Mouse (Mus musculus) mouse embryonic stem cell (cell line): ENCODE results near the gene Ube2i.
"Not testable (repeated sequence)": the region's sequence is repeated elsewhere in the genome, so short reads cannot be mapped to it uniquely, and the experiment has no call there.

Experiments
- in situ Hi-C, 2 experiments: fragments of 300-500 bp; cut with MboI; formaldehyde crosslinking; loops; 1 replicate in 1 of 2; 3 replicates in 1 of 2; pipeline ENCODE4 v1.14.3; 2019 to 2020; ENCODE audit warnings: low sequenced_read_pairs in 2 of 2, low pct_unique_long_range_greater_than_20kb in 1 of 2, mixed read lengths in 1 of 2; ENCODE audit not compliant: unreplicated experiment in 1 of 2

Gene Ube2i

DNA sequence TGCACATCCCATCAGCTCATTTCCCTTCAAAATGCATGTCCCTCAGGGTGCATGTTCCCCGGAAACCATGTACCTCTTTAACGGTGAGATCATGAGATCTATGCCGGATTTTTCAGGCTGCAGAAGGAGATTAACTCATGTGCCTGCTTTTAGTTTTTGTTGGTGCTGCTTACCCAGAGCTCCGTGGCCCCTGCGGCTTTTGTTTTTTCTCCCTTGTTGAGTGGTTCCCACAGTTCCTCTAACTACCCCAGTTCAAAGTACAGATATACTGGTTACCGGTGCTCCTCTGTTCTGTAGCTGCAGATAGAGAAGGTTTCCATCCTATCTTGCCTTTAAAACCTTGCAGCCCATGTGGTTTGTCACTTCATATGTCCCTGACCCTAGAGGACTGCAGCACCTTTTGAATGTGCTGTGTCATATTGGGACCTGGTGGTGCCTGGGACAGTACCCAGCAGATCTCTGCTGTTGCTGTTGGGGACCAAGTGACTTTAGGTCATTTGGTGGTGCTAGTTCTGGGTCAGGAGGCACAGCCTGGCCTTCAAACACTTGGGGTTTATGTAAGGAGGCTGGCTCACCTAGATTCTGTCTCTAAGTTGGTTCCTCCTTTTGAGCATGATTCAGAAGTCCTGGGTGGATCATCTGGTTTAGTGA is 51.3 kb downstream of the Ube2i start:
- in situ Hi-C loops, result no loop called here

DNA sequence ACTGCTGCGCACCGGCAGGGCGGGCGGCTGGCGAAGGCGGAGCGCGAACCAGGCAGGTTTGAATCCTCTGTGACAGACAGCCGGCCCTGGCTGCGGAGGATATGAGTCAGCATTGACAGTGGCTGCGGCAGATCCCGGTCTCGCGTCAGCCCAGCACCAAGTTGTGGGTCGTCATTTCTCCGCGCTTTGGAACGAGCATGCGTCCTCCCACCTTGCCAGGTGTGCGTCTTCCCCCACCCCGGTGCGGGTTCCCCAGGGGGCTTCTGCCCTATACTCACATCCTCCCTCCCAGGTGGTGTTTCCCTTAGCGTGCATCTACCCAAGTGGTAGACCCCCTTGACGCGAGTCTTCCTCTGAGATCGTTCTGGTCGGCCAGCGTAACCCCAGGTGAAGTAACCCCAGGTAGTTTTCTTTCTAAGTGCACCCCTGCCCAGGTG is 51.9 kb downstream of the Ube2i start:
- in situ Hi-C loops, result not testable (repeated sequence)

DNA sequence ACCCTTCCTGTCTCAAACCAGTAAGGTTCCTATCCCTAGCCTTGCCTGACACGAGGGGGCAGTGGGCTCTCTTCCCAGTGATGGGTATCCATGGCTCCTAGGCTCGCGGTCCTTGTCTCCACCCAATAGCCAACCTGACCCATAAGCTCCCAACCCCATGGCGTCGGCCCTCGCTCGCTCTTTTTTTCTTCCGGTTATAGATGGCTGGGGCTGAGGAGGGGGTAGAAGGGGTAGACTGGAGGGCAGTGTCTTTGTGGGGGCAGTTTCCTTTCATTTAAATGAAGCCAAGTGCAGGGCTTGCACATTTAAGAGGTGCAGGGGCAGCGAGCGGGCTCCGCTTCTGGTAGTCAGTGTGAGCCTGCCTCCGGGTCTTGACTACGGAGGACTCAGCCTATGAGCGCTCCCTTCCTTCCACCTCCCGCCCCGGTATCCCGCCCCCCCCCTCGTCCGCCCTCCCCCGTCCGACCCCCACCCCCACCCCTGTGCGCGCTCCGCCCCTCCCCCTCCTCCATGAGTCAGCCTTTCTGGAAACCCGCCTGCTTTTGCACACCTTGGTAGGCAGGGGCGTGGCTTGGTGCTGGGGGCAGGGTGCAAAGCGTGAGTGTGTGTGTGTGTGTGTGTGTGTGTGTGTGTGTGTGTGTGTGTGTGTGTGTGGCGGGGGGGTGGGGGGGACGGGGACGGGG is 52.5 kb downstream of the Ube2i start:
- in situ Hi-C loops, result no loop called here

DNA sequence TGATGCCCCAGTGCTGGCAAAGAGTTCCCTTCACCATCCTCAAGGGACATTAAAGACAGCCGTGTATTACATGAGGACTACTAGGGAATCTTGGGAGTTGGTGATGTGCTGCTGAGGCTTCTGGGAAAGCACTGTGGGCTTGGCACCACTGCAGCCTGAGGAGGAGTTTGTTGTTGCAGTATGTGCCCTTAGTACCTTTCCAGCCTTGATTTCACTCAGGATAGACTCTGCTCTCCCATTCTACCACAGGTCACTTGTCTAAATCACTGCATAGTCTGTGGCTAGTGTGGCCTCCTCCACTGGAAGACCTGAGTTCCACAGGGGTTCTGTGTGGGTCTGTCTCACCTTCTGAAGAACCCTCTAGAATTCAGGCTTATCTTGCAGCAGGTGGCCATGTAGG is 53.7 kb downstream of the Ube2i start:
- in situ Hi-C loops, result no loop called here

DNA sequence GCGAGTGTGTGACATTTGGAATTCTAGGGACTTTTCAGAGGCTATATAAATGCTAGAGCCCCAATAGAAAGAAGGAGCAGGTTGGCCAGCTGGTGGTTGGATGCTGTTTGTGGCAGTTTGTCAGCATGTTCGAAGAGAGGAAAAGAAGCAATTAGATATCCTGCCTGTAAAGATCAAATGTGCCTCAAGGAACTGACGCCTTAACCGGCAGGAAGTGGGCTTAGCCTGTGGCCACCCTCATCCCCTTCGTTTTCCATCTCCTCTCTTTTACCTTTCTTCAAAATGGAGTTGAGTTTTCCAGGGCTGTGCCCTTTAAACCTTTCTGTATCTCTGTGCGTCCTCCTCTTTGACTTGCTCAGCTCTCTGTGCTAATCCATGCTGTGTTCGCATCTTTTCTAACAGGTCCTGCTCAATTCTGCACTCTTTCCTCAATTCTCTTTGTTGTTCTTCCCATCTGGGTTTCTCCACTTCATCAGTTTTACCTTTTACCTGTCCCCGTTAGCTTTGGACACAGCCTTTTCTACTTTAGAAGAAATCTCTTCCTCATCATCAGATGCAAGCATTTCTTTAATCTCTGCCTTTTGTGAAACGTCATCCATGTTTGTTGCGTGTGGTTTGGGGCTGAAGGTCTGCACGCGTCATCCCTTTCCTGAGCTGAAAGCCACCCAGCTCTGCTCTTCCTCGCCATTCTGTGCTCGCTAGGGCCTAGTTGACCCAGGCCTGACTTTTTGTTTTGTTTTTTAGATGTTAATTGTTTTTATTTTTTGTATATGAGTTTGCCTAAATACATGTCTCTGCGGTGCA is 54.7 kb downstream of the Ube2i start:
- in situ Hi-C loops, result no loop called here

DNA sequence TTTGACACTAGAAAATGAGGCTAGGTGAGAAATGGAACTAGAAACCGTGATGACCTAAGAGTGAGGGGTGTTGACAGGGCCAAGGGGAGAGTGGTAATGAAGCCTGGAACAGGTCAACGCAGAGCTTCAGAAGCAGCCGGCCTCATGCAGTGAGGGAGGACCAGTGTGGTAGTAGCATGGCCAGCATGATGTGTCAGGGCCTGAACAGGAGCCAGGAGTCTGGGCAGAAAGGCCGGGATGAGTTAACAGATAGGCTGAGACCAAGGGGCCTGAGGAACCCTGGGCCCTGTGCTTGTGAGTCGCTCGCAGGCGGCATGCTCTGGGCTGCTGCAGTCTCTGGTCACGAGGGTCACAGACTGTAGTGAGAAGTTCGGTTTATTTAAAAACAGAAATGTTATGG is 55.5 kb downstream of the Ube2i start:
- in situ Hi-C loops, result no loop called here

DNA sequence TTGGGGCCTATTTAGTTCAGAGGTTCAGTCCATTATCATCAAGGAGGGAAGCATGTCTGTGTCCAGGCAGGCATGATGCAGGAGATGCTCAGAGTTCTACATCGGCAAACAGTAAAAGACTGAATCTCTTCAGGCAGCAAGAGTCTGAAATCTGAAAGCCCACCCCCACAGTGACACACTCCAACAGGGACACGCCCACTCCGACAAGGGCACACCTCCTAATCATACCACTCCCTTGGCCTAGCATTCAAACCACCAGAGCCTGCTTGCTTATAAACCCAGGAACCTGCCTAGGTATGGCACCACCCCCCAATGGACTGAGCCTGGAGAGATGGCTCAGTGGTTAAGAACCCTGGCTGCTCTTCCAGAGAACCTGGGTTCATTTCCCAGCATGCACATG is 59.0 kb downstream of the Ube2i start:
- in situ Hi-C loops, result no loop called here
